Mouse (Mus musculus) left cerebral cortex, postnatal 10 days (tissue): Measurements from ENCODE around the gene Clec12a. TPM values are rescaled to one million over a fixed set of nuclear protein-coding genes. Genes with fewer than 3 reads are reported as not detected.

Experiments
- DNase-seq, 2 experiments: peaks; one replicate each; pipeline ENCODE4 v3.0.0; 2021 to 2022; ENCODE audit warnings: low spot score in 2 of 2, mixed read lengths in 1 of 2; ENCODE audit errors: extremely low spot score in 1 of 2
- intact Hi-C: fragments of 180-260 bp; cut with DNase I; formaldehyde crosslinking; loops from one replicate; pipeline ENCODE4 v1.15.1; 2025
- total RNA-seq, 2 experiments: library from RNA; stranded (reverse); gene quantifications; 2 replicates each; pipeline ENCODE4 v1.2.3; 2021

Clec12a gene
- total RNA-seq, 2 experiments from 2014 or later = 0.28 TPM; not detected in 1

GRCm38 (mm10) chr6:129365959-129366359 is 23.5 kb downstream of the Clec12a start:
- intact Hi-C loops = loop anchor here (5.0 to 10.0 kb wide), 5 partner anchors 34 to 561 kb away; partner anchors contain the start of gene 4922502D21Rik
- peak; percentile 14 to 22 for DNase-seq

DNA sequence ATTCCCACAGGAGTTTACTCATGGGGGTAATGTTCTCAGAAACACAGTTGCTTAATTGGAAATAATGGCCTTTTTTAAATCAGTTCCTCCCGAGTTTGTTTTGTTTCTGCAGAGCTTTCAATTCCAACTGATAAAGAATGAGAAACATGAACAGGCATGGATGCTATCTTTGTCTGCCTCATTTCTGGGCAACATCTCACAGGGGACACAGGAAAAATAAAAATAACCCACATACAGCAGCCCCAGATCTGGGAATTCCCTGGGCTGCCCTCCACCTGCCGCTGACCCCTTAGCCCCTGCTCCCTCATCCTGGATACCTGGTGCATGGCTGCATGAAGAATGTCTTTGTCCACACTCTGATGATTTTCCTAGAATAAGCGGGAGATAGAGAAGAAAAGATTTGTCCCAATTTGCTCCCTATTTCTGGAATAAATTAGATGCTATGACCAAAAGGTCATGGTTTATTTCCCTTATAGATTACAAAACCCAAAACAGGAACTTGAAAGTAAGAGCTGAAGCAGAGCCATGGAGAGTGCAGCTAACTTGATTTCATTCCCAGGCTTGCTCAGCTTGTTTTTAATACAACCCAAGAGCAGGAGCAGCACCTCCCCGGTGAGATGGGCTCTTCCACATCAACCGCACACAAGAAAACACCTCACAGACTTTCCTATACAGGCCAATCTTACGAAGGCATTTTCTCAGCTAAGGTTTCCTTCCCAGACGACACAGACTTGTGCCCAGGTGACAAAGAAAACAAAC is 27.1 kb downstream of the Clec12a start:
- intact Hi-C loops = loop anchor here (5.0 to 10.0 kb wide), 5 partner anchors 37 to 565 kb away; partner anchors contain the start of gene 4922502D21Rik
- no peak for DNase-seq

- DNase-seq = no peak
- intact Hi-C loops = no loop called here
Measured at GRCm38 (mm10) chr6:129374937-129375471, 32.5 kb downstream of the Clec12a start.

DNA sequence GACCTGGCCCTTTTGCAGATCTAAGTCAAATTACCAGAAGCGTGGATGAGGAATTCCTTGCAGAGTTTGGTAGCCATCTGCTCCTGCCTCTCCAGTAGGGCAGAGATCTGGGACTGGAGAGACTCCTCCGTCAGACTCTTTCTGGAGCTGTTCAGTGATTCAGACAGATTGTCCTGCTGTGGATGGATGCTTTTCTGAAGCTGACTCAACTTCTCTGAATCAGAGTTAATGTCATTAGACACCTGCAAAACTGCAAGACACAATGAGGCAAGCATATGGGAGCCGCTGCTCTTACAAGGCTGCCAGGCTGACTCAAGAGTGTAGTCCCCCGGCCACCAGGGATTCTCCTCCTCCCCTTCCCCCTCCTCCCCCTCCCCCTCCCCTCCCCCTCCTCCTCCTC is 38.0 kb downstream of the Clec12a start:
- intact Hi-C loops = no loop called here
- no peak for DNase-seq

DNA sequence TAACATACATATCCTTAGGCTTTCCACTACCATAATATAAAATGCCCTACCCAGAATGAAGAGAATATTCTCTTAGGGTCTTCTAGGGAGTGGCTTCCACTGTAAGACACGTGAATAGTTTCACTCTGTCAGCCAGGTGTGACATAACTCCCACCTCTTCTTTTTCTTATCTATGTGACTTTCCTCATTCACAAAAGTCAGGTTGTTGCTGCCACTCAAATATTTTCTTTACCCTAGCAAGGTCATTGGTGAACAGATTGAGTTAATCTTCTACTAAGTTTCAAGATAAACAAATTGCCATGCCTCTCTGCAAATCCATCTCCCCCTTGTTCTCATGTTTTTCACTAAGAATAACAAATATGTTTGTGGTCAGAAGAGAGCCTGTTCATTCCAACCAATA is 39.2 kb downstream of the Clec12a start:
- no peak for DNase-seq
- intact Hi-C loops = no loop called here

GRCm38 (mm10) chr6:129383466-129383865 is 41.0 kb downstream of the Clec12a start:
- intact Hi-C loops = no loop called here
- no peak for DNase-seq

- intact Hi-C loops = no loop called here
- DNase-seq = no peak
Measured at GRCm38 (mm10) chr6:129385000-129385399, 42.5 kb downstream of the Clec12a start.

DNA sequence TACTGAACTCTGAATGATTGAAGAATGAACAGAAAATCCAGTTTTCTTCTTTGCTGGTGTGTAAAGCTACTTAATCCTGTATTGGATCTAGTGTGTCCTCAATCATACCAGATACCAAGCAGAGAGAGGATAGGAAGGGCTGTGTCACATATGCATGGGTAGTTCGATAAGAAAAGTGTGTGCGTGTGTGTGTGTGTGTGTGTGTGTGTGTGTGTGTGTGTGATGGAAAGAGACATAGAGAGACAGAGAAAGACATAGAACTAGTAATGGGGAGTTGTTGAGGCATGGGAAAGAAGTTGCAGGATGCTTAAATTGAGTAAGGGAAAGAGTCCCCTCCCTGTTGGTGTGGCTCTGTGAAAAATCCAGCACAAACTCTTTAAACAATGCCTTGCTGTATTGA is 43.3 kb downstream of the Clec12a start, which contains the start of gene Clec12b:
Gene Clec12b (minus strand): TSS at position 101 of the 400 bp plus-strand sequence.
- intact Hi-C loops = no loop called here
- DNase-seq = no peak

GRCm38 (mm10) chr6:129393087-129393720 is 50.7 kb downstream of the Clec12a start:
- peak in 1 of 2 experiments; percentile 7 for DNase-seq
- intact Hi-C loops = loop anchor here (1.0 to 10.0 kb wide), 2 partner anchors 82 to 166 kb away; no protein-coding TSS in a partner anchor

DNA sequence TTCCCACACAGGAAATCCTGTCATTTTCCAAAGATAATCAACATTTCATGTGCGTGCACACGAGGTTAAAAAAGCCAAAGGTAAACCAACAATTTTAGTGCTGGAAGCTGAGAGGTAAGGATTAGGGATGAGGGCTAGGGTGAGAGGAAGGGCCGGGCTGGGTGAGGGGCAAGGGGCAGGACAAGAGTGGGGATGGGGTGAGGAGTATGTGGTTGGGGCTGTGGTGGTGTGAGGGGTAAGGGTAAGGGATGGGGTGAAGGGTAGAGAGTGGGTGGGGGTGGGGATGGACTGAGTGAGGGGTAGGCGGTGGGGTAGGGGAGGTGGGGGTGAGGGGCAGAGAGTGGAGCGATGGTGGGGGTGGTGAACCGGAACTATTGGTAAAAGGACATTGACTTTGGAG is 51.2 kb downstream of the Clec12a start:
- intact Hi-C loops = loop anchor here (1.0 to 10.0 kb wide), 3 partner anchors 81 to 166 kb away; no protein-coding TSS in a partner anchor
- DNase-seq = no peak

DNA sequence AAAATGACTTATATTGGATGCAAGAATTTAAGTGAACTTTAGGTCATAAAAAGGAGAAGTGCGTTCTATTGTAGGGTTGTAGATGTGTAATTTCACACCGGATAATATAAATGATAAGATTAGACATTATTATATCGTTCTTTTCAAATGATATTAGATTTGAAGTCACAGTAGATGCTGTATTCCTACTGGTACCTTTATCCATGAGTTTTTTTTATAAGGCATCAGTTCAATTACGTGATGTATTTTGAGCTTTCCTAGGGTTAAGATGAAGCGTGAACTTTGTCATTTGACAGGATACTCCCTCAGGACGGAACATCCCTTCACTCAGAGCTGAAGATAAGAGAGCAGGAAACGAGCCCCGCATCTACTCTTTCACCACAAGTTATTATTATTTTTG is 54.5 kb downstream of the Clec12a start, which contains the start of gene Clec1b:
Gene Clec1b (plus strand): TSS at position 301 of the 400 bp plus-strand sequence.
- intact Hi-C loops = loop anchor here (10.0 kb wide), 1 partner anchor 78 kb away; no protein-coding TSS in a partner anchor

GRCm38 (mm10) chr6:129399945-129400344 is 57.5 kb downstream of the Clec12a start:
- DNase-seq = peak in 1 of 2 experiments; percentile 28

More for the DNA sequence above, 54.5 kb downstream of the Clec12a start, which contains the start of gene Clec1b:
- DNase-seq = no peak

DNA sequence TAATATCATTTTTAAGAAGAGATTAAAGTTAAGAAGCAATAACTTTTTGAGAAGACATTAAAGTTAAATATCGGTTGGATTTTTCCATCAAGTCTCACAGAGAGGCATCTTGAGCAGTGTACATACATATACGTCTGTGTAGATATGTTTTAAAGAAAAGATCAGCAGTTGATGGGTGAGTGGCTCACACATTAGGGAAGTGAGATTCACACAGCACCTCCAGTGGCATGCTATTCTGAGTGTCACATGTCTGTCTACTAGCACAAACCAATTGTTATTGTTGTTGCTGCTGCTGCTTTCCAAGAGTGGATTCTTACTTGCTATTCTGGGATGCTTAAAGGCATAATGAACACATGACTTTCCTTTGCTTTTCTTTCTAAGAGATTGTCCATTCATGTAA is 59.9 kb downstream of the Clec12a start:
- intact Hi-C loops = no loop called here
- DNase-seq = no peak

More at GRCm38 (mm10) chr6:129399945-129400344, 57.5 kb downstream of the Clec12a start:
- intact Hi-C loops = loop anchor here (10.0 kb wide), 1 partner anchor 75 kb away; no protein-coding TSS in a partner anchor

DNA sequence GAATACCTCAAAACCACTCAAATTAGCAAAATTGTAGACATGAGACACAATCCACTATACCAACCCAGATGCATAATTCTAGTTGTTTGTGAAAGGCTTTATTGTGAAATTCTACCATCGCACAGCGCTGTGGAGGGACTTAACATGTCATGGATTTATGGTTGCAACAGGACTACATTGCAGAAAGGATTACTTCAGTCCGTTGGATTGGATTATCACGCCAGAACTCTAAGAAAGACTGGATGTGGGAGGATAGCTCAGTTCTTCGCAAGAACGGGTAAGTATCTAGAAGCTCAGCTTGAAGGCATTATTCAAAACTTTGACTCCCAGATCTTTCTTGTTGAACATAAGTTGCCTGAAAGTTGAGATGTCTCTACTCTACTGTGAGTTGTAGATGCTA is 60.9 kb downstream of the Clec12a start:
- intact Hi-C loops = no loop called here
- no peak for DNase-seq

- intact Hi-C loops = no loop called here
- DNase-seq = no peak
Measured at GRCm38 (mm10) chr6:129405999-129406398, 63.5 kb downstream of the Clec12a start.

DNA sequence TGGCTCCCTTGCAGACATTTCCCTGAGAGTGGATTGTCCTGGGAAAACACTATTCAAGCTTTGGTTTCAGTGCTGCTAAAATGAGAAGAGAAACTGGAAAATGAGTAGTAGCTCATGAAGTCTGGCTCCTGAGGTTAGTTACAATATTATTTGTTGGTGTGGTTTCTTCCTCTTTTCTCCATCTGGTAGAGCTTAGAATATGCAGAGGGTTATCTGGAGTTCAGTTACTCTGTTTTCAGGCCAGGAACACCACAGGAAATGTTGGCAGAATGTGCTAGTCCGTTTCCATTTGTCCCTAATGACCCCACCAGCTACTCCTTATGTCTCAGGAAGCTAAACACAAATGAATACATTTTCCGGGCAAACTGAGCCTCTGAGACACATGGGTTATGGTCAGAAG is 64.8 kb downstream of the Clec12a start:
- intact Hi-C loops = no loop called here
- no peak for DNase-seq

- intact Hi-C loops = no loop called here
- no peak for DNase-seq
Measured at GRCm38 (mm10) chr6:129408562-129408961, 66.1 kb downstream of the Clec12a start, which contains the start of gene Clec9a. Clec9a (plus strand) TSS chr6:129408862.

GRCm38 (mm10) chr6:129414177-129414576 is 71.7 kb downstream of the Clec12a start:
- DNase-seq = no peak
- intact Hi-C loops = no loop called here
